Mouse (Mus musculus): Measurements from ENCODE around the gene Gcc2. TPM values are rescaled to one million over a fixed set of nuclear protein-coding genes. Genes with fewer than 3 reads are reported as not detected.
A peak's percentile ranks its signal among the peaks of the same experiment; 100 is the strongest.

Gene Gcc2
- 49.7 and 67.0 TPM in 2 replicates for polyA plus RNA-seq (2015; fragmentation: Nextera tagmentation; extraction: Ambion mirVana)

DNA sequence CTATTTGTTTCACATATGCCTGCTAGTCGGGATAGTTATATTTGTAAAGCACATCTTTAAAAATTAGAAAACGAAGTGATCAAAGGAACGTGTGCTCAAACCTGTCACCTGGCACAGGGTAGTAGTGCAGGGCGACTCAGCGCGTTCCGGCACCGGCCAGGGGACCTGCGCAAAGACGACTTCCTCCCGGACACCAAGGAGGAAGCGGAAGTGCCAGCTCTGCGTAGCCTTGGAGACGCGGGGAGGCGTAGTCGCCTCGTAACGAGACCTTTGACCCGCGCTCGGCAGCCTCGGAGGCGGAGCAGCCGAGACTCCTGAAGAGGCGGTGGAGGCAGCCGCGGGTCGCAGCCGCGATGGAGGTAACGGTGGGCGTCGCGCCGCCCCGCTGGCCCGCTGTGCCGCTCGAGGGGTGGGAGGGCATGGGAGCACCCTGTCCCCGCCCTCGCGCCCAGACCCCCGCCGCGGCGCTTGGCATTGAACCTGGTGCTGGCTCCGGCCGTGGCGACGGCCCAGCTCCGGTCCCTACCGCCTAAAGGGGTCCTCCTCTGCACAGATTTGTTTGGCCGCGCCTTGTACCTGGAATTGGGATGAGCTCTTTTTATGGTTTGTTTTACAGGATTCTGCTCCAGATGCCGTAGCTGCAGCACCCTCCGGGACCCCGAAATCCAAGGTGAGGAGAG lies at the start of gene Gcc2:
Gene Gcc2 (plus strand): TSS at position 285 of the 680 bp plus-strand sequence.
- Histone ChIP-seq H3K4me1 (ENCODE audit: control insufficient read depth, insufficient read depth, low read length) (peaks cover 5% of the 10 kb centered on the region), H3K4me3 (replicated peaks; ENCODE audit: low read length) (peak within 1 kb of the TSS; percentile 68), H3K9me3 (replicated peaks; ENCODE audit: control insufficient read depth, low read length) (no peaks in the 10 kb centered on the region), H3K4me2 (ENCODE audit: low read depth, low read length) (peak within 1 kb of the TSS; percentile 70), H3K27me3 (ENCODE audit: control insufficient read depth, insufficient read depth, low read length) (no peaks in the 10 kb centered on the region), H3K9ac (ENCODE audit: low read length) (peak within 1 kb of the TSS; percentile 83), H3K27ac (ENCODE audit: low read length) (peak within 1 kb of the TSS; percentile 80), H3K36me3 (ENCODE audit: control insufficient read depth, insufficient read depth, low read length) (peaks cover 5% of the 10 kb centered on the region; the same call in 1 of the 2 replicates)
- WGBS: under 1% methylated on average over 58 of the region's 58 CpGs
- ATAC-seq (ENCODE audit: insufficient read depth, low FRiP score): peak; percentile 97

DNA sequence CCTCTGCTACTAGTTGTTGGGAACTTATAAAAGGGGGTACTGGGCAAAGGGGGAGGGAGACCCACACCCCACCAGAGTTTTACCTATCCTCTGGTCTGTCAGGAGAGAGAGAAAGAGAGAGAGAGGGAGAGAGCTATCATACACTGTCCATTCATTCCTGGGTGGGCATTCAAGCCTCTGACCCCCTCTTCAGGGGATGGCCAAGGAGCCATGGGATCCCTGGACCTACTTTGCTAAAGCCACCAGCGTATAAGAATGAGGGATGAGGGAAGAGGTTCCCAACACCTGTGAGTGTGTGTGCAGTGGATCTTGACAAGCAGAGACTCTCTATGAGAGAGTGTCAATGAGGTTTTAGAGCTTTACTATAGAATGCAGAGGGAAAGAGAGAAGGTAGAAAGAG lies 49.3 kb upstream of the Gcc2 start:
- Histone ChIP-seq H3K36me3 (ENCODE audit: control insufficient read depth, insufficient read depth, low read length) (no peaks in the 10 kb centered on the region), H3K27ac (ENCODE audit: low read length) (no peak overlapping the region), H3K27me3 (ENCODE audit: control insufficient read depth, insufficient read depth, low read length) (no peaks in the 10 kb centered on the region), H3K4me3 (replicated peaks; ENCODE audit: low read length) (no peak overlapping the region), H3K9me3 (replicated peaks; ENCODE audit: control insufficient read depth, low read length) (no peaks in the 10 kb centered on the region; the same call in 1 of the 2 replicates), H3K4me2 (ENCODE audit: low read depth, low read length) (no peak overlapping the region), H3K4me1 (ENCODE audit: control insufficient read depth, insufficient read depth, low read length) (no peaks in the 10 kb centered on the region), H3K9ac (ENCODE audit: low read length) (no peak overlapping the region)
- ATAC-seq (ENCODE audit: insufficient read depth, low FRiP score): no peak; the same call in 1 of the 2 replicates
- WGBS: 45% methylated on average over 1 of the region's 1 CpGs

DNA sequence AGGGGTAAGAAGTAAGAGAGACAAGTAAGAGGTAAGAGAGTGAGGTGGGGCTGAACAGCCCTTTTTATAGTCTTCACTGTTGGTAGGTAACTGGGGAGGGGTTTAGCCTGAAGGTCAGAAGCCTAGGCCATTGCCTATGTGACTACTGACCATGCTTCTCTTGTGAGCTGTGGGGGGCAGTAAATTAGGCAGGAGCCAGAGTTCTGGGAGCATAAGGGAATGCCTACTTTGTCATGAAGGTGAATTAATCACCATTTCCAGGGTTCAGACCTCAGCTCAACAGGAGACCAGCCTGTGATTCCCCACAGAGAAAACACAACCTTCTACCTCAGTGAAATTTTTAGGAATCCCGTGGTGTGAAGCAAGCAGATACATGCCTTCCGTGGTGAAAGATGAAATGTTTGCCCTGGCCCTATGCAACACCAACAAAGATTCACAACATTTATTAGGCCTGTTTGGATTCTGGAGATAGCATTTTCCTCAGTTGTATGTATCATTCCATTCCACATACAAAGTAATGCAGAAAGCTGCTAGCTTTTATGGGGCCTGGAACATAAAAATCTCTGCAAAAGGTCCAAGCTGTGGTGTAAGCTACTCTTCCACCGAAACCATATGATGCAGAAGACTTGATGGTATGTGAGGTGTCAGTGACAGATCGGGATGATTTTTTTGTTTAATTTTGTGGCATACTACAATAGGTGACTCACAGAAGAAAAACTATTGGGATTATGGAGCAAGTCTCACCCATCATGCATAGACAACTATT lies 48.5 kb upstream of the Gcc2 start:
- Histone ChIP-seq H3K4me2 (ENCODE audit: low read depth, low read length) (no peak overlapping the region), H3K9ac (ENCODE audit: low read length) (no peak overlapping the region), H3K27ac (ENCODE audit: low read length) (no peak overlapping the region), H3K4me1 (ENCODE audit: control insufficient read depth, insufficient read depth, low read length) (no peaks in the 10 kb centered on the region), H3K36me3 (ENCODE audit: control insufficient read depth, insufficient read depth, low read length) (no peaks in the 10 kb centered on the region), H3K27me3 (ENCODE audit: control insufficient read depth, insufficient read depth, low read length) (no peaks in the 10 kb centered on the region), H3K4me3 (replicated peaks; ENCODE audit: low read length) (no peak overlapping the region), H3K9me3 (replicated peaks; ENCODE audit: control insufficient read depth, low read length) (no peaks in the 10 kb centered on the region; the same call in 1 of the 2 replicates)
- 82% methylated on average over 4 of the region's 4 CpGs for WGBS
- no peak for ATAC-seq (ENCODE audit: insufficient read depth, low FRiP score)

DNA sequence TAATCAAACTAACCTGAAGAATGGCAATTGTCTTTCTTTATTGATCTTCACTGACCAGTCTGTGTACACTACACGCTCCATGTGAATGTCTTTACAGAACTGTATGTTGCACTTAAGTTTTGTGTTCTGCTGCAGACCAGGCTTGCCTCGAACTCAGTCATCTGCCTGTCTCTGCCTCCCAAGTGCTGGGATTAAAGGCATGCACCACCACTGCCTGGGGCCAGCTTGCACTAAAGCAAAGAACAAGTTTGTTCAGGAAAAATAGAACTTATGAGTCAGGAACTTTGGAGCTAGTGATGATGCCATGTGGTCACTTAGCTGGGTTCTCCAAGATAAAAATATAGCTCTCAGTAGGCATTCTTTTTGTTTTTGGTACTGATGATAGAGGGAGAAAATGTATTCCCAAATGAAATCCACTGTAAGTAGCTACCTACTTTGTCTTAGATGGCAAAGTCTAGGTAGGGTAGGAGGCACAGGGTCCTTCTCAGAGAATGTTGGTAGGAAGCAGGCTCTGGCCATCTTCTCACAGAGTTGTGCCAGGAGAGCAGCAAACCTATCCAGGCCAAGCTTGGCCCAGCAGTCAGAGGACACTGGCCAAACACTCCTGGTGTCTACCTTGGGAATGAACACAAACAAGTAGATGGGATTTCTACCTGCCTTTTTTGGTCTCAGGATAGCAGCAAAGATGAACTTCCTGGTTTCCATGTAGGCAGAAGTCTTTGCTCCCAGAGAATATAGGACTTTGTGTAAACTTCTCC lies 45.4 kb upstream of the Gcc2 start:
- ATAC-seq (ENCODE audit: insufficient read depth, low FRiP score): no peak; the same call in 1 of the 2 replicates
- H3K4me3 ChIP-seq (replicated peaks; ENCODE audit: low read length): no peak overlapping the region
- WGBS: 64% methylated on average over 2 of the region's 2 CpGs
- H3K9me3 ChIP-seq (replicated peaks; ENCODE audit: control insufficient read depth, low read length): no peaks in the 10 kb centered on the region; the same call in 1 of the 2 replicates
- no peak overlapping the region for H3K27ac ChIP-seq (ENCODE audit: low read length)
- no peak overlapping the region for H3K4me2 ChIP-seq (ENCODE audit: low read depth, low read length)
- H3K36me3 ChIP-seq (ENCODE audit: control insufficient read depth, insufficient read depth, low read length): no peaks in the 10 kb centered on the region
- no peaks in the 10 kb centered on the region for H3K4me1 ChIP-seq (ENCODE audit: control insufficient read depth, insufficient read depth, low read length)
- no peaks in the 10 kb centered on the region for H3K27me3 ChIP-seq (ENCODE audit: control insufficient read depth, insufficient read depth, low read length)
- H3K9ac ChIP-seq (ENCODE audit: low read length): no peak overlapping the region

DNA sequence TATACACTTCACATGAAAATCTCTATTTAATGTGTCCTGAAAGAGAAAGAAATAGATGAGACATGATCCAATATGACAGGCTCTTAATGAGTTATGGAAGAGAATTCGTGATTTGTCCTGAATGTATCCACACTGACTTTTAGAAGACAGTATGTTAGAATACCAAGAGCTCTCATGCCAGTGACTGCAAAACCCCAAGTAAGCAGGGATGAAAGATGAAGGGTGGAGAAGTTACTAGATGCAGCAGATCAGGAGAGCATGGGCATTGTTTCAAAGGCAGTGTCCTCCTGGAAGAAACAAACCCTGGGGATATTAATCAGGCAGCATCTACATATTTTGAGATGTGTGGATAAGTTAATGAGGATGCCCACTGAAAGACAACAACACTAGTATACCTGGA lies 44.8 kb upstream of the Gcc2 start:
- no peak for ATAC-seq (ENCODE audit: insufficient read depth, low FRiP score)
- Histone ChIP-seq H3K9ac (ENCODE audit: low read length) (no peak overlapping the region), H3K36me3 (ENCODE audit: control insufficient read depth, insufficient read depth, low read length) (no peaks in the 10 kb centered on the region), H3K27me3 (ENCODE audit: control insufficient read depth, insufficient read depth, low read length) (no peaks in the 10 kb centered on the region), H3K4me3 (replicated peaks; ENCODE audit: low read length) (no peak overlapping the region), H3K4me2 (ENCODE audit: low read depth, low read length) (no peak overlapping the region), H3K9me3 (replicated peaks; ENCODE audit: control insufficient read depth, low read length) (no peaks in the 10 kb centered on the region; the same call in 1 of the 2 replicates), H3K4me1 (ENCODE audit: control insufficient read depth, insufficient read depth, low read length) (no peaks in the 10 kb centered on the region), H3K27ac (ENCODE audit: low read length) (no peak overlapping the region)
- 41% methylated on average over 1 of the region's 1 CpGs for WGBS

DNA sequence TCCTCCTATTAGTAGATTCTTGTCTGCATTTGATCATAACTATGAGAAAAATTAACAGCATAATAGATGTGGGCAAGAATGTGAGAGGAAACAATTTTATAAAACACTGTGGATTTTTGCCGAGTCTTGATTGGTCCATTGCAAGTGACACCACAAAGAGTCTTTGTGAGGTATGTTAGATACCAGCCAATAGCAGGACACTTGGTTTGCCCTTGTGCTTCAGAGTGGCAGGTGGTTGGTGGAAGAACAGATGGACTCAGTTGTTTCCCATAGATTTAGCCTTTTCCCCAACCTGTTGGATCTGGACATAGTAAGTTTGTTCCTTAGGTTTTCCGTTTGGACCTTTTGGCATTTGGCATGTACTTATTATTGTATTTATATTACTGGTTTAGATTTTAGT lies 44.1 kb upstream of the Gcc2 start:
- Histone ChIP-seq H3K4me1 (ENCODE audit: control insufficient read depth, insufficient read depth, low read length) (no peaks in the 10 kb centered on the region), H3K4me3 (replicated peaks; ENCODE audit: low read length) (no peak overlapping the region), H3K9me3 (replicated peaks; ENCODE audit: control insufficient read depth, low read length) (no peaks in the 10 kb centered on the region; the same call in 1 of the 2 replicates), H3K27ac (ENCODE audit: low read length) (no peak overlapping the region), H3K9ac (ENCODE audit: low read length) (no peak overlapping the region), H3K4me2 (ENCODE audit: low read depth, low read length) (no peak overlapping the region), H3K36me3 (ENCODE audit: control insufficient read depth, insufficient read depth, low read length) (no peaks in the 10 kb centered on the region), H3K27me3 (ENCODE audit: control insufficient read depth, insufficient read depth, low read length) (no peaks in the 10 kb centered on the region)
- ATAC-seq (ENCODE audit: insufficient read depth, low FRiP score): no peak
- 89% methylated on average over 2 of the region's 2 CpGs for WGBS

DNA sequence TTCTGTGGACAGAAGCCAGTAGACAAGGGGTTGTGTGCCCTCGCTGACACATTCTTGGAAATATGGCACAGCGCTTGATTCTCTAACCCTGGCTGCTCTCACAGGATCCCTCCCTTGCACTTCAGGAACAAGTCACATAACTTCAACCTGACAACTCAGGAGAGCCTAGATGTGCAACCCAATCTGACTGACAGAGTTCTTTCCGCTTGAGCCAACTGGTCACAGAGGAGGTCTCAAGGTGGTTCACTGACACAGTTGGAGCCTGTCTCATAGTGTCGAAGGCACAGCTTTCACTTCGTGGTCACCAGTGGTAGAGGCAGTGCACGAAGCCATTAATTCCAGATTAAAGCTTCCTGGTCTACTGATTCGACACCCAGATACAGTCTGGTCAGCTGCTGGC lies 43.1 kb upstream of the Gcc2 start:
- 72% methylated on average over 7 of the region's 7 CpGs for WGBS
- H3K9me3 ChIP-seq (replicated peaks; ENCODE audit: control insufficient read depth, low read length): no peaks in the 10 kb centered on the region; the same call in 1 of the 2 replicates
- ATAC-seq (ENCODE audit: insufficient read depth, low FRiP score): no peak
- no peaks in the 10 kb centered on the region for H3K27me3 ChIP-seq (ENCODE audit: control insufficient read depth, insufficient read depth, low read length)
- H3K9ac ChIP-seq (ENCODE audit: low read length): no peak overlapping the region
- no peaks in the 10 kb centered on the region for H3K36me3 ChIP-seq (ENCODE audit: control insufficient read depth, insufficient read depth, low read length)
- no peak overlapping the region for H3K4me2 ChIP-seq (ENCODE audit: low read depth, low read length)
- H3K27ac ChIP-seq (ENCODE audit: low read length): no peak overlapping the region
- H3K4me1 ChIP-seq (ENCODE audit: control insufficient read depth, insufficient read depth, low read length): no peaks in the 10 kb centered on the region
- H3K4me3 ChIP-seq (replicated peaks; ENCODE audit: low read length): no peak overlapping the region

DNA sequence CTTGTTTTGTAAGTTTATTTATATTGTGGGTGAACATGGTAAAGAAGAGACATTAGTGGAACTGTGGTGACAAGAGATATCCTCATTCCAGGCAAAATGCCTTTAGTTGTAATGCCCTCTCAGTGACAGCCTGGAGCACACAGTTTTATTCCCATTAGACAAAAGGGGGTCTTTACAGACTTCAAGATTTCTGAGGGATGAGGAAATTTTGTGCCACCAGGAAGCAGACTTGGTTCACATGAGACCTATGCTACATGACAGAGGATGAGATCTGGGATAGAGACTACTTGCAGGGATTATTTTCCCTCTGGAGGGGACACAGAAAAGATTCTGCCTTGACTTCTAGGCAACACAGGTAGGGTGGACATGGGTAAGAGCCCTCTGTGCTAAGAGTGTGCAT lies 40.8 kb upstream of the Gcc2 start:
- H3K27me3 ChIP-seq (ENCODE audit: control insufficient read depth, insufficient read depth, low read length): no peaks in the 10 kb centered on the region
- no peak for ATAC-seq (ENCODE audit: insufficient read depth, low FRiP score)
- no peaks in the 10 kb centered on the region; the same call in 1 of the 2 replicates for H3K9me3 ChIP-seq (replicated peaks; ENCODE audit: control insufficient read depth, low read length)
- H3K27ac ChIP-seq (ENCODE audit: low read length): no peak overlapping the region
- no peak overlapping the region for H3K4me3 ChIP-seq (replicated peaks; ENCODE audit: low read length)
- H3K4me2 ChIP-seq (ENCODE audit: low read depth, low read length): no peak overlapping the region
- H3K36me3 ChIP-seq (ENCODE audit: control insufficient read depth, insufficient read depth, low read length): no peaks in the 10 kb centered on the region
- no peaks in the 10 kb centered on the region for H3K4me1 ChIP-seq (ENCODE audit: control insufficient read depth, insufficient read depth, low read length)
- no peak overlapping the region for H3K9ac ChIP-seq (ENCODE audit: low read length)

DNA sequence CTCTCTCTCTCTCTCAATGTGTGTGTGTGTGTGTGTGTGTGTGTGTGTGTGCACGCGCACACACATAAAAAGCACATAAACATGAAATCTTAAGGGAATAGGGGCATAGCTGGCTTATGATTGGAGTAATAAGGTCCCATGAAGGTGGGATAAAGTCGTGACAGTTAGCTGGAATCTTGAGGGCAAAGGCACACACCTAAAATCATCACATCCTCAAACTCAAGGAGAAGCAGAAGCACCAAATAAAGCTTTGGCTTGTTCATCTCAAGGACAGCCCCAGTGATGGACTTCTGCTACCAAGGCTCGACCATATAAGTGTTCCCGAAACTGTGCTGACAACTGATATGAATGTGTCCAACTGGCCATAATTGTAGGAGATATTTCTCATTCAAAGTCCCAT lies 40.4 kb upstream of the Gcc2 start:
- Histone ChIP-seq H3K4me1 (ENCODE audit: control insufficient read depth, insufficient read depth, low read length) (no peaks in the 10 kb centered on the region), H3K9ac (ENCODE audit: low read length) (no peak overlapping the region), H3K27ac (ENCODE audit: low read length) (no peak overlapping the region), H3K27me3 (ENCODE audit: control insufficient read depth, insufficient read depth, low read length) (no peaks in the 10 kb centered on the region), H3K4me3 (replicated peaks; ENCODE audit: low read length) (no peak overlapping the region), H3K9me3 (replicated peaks; ENCODE audit: control insufficient read depth, low read length) (no peaks in the 10 kb centered on the region; the same call in 1 of the 2 replicates), H3K4me2 (ENCODE audit: low read depth, low read length) (no peak overlapping the region), H3K36me3 (ENCODE audit: control insufficient read depth, insufficient read depth, low read length) (no peaks in the 10 kb centered on the region)
- WGBS: 79% methylated on average over 5 of the region's 5 CpGs
- no peak for ATAC-seq (ENCODE audit: insufficient read depth, low FRiP score)
